Mouse (Mus musculus) hematopoietic multipotent progenitor cell, adult 10-12 weeks (in vitro differentiated cells): ENCODE results near the gene Kcns3. TPM values are rescaled to one million over a fixed set of nuclear protein-coding genes. Genes with fewer than 3 reads are reported as not detected.

Experiments used
- polyA plus RNA-seq: library from polyadenylated mRNA; stranded (reverse); fragments of >175 nt; gene quantifications from 2 replicates; pipeline ENCODE4 v1.2.3, GENCODE M21; 2012; ENCODE audit warnings: low replicate concordance

Kcns3 gene
- polyA plus RNA-seq, result not detected in 2 replicates

GRCm38 (mm10) chr12:11151015-11151414 lies at the start of gene Kcns3:
Kcns3 (minus strand) TSS chr12:11151056.

Other genes starting within 250 kb of the Kcns3 start
- gene Msgn1, start 57.9 kb upstream of the Kcns3 start, polyA plus RNA-seq, result 2.4 and 3.7 TPM in 2 replicates
- 0.08 and 1.2 TPM in 2 replicates for gene Gen1, start 114.7 kb upstream of the Kcns3 start, polyA plus RNA-seq
- 170 and 183 TPM in 2 replicates for gene Smc6, start 114.8 kb upstream of the Kcns3 start, polyA plus RNA-seq